Mouse (Mus musculus) bone marrow macrophage, adult 2 months (primary cell): ENCODE results near the gene Hils1. TPM values are rescaled to one million over a fixed set of nuclear protein-coding genes. Genes with fewer than 3 reads are reported as not detected.
"Not testable (repeated sequence)": the region's sequence is repeated elsewhere in the genome, so short reads cannot be mapped to it uniquely, and the experiment has no call there.

Experiments
- H3K27ac ChIP-seq: 2 replicates; pipeline ENCODE4 v1.5.1; 2012; ENCODE audit warnings: low read depth, low read length; ENCODE audit not compliant: insufficient read depth
- H3K4me1 ChIP-seq: 2 replicates; pipeline ENCODE4 v1.6.1; 2012; ENCODE audit warnings: low read length; ENCODE audit not compliant: control insufficient read depth, insufficient read depth
- H3K4me3 ChIP-seq: 2 replicates; pipeline ENCODE4 v1.5.1; 2012; ENCODE audit warnings: mild to moderate bottlenecking, low read length, moderate library complexity; ENCODE audit not compliant: insufficient read depth
- CTCF ChIP-seq: IDR thresholded peaks from 2 replicates; pipeline ENCODE4 v1.5.1; 2012; ENCODE audit warnings: low read depth, mild to moderate bottlenecking, low read length, moderate library complexity
- POLR2A ChIP-seq: IDR thresholded peaks from 2 replicates; pipeline ENCODE4 v1.6.1; 2012; ENCODE audit warnings: mild to moderate bottlenecking, low read depth, low read length, borderline replicate concordance
- polyA plus RNA-seq: library from polyadenylated mRNA; stranded (reverse); fragments of >200 nt; gene quantifications from 2 replicates; pipeline ENCODE4 v1.2.4, GENCODE M21; 2012; ENCODE audit not compliant: missing spikeins, insufficient read depth, insufficient read length

The Hils1 gene
- polyA plus RNA-seq, 1 experiment = not detected

DNA sequence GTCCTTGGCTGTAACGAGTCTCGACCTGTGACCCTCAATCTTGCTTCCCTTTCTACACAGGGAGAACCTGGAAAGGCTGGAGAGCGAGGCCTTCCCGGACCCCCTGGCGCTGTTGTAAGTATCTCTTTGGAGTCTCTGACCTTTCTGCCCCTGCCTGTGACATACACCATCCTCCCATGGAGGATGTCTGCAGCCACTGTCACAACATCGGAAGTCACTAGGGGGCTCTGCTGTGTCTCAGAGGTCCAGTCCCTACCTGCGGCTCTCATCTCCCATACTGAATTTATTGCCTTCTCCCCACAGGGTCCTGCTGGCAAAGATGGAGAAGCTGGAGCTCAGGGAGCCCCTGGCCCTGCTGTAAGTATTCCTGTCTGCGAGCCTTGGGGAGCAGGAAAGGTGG, 23.1 kb upstream of the Hils1 start:
- Histone ChIP-seq H3K27ac (no peak overlapping the region), H3K4me3 (no peak overlapping the region), H3K4me1 (no peaks in the 10 kb centered on the region)
- TF ChIP-seq CTCF = no peak
- TF ChIP-seq POLR2A = no peak

DNA sequence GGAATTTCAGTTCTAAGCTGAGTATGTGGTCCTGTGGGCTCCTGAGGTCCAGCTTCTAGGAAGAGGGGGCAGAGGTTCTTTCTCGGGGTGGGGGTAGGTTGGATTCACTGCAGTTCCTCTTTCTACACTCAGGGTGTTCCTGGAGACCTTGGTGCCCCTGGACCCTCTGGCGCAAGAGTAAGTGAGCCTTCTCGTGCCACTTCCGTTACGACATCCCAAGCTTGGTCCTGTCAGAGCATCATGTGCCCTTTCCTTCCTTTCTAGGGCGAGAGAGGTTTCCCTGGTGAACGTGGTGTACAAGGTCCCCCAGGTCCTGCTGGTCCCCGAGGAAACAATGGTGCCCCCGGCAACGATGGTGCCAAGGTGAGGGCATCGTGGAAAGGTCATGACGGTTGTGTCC, 22.2 kb upstream of the Hils1 start:
- no peak for TF ChIP-seq POLR2A
- TF ChIP-seq CTCF = no peak
- H3K27ac ChIP-seq = no peak overlapping the region
- H3K4me3 ChIP-seq = no peak overlapping the region
- H3K4me1 ChIP-seq = no peaks in the 10 kb centered on the region

DNA sequence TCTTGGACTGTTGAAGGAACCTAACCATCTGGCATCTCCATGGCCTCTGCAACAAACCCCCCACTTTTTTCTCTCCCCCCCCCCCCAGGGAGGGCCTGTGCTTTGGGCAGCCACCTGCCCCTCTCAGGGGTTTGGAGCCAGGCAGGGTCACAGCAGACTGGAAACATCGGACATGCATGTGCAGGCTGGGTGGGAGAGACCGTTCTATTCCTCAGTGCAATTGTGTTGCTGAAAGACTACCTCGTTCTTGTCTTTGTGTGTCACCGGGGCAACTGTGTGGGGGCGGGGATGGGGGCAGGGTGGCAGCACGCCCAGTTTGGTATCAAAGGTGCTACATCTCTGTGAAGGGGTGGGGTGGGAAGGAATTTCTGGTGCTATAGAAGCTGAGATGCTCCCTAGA, 15.2 kb upstream of the Hils1 start:
- Histone ChIP-seq H3K4me1 (no peaks in the 10 kb centered on the region), H3K27ac (no peak overlapping the region), H3K4me3 (no peak overlapping the region)
- no peak for TF ChIP-seq CTCF
- TF ChIP-seq POLR2A = no peak

DNA sequence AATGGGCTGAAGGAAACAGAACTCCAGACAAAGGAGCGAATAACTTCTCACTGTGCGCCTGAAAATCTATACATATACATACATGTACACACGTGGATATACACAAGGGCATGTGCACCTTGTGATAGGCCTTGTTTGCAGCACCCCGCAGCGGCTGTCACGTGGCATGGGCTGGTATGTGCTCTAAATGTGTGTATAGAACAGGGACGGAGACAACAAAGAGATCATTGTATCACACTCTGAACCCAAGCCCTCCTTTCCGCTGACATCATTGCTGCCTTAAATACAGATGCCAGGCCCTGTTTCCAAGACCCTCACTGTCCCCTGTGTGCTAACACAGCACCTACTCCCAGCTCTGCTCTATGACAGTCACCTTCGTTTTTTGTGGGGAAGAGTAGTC, 12.3 kb upstream of the Hils1 start:
- H3K4me1 ChIP-seq = no peaks in the 10 kb centered on the region
- no peak for TF ChIP-seq CTCF
- TF ChIP-seq POLR2A = no peak
- no peak overlapping the region for H3K27ac ChIP-seq
- no peak overlapping the region for H3K4me3 ChIP-seq

- Histone ChIP-seq H3K4me1 (no peaks in the 10 kb centered on the region), H3K4me3 (no peak overlapping the region), H3K27ac (no peak overlapping the region)
- TF ChIP-seq POLR2A (no peak), CTCF (no peak)
Measured at GRCm38 (mm10) chr11:94957693-94958064, 9.7 kb upstream of the Hils1 start.

GRCm38 (mm10) chr11:94958065-94958858, 9.1 kb upstream of the Hils1 start:
- no peak for TF ChIP-seq CTCF
- TF ChIP-seq POLR2A = no peak
- Histone ChIP-seq H3K4me3 (no peak overlapping the region), H3K27ac (no peak overlapping the region), H3K4me1 (no peaks in the 10 kb centered on the region)

DNA sequence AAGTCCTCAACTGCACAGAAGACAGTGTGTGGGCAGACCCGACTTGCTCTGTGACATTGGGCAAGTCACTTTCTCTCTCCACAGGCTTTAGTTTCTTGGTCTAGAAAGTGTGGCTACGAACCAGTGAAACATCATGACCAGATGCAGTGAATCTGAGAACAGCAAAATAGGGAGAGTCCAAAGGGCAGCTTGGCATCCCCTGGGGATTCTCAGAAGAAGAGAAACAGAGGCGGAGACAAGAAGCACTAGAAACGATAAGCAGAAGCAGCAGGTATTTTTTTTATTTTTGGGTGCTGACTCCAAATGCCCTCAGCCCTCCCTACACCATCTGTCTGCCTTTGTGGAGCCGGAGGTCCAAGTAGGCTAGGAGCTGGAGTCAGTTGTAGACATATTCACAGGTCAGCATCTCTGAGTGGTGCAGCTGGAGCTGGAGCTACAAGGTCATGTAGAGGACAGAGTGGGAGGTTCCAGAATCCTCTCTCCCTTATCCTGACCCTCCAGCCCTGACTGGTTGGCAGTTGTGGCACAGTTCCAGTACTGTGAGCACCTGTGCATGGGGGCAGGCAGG, 4.8 kb upstream of the Hils1 start:
- H3K27ac ChIP-seq = no peak overlapping the region
- no peaks in the 10 kb centered on the region for H3K4me1 ChIP-seq
- no peak for TF ChIP-seq POLR2A
- no peak for TF ChIP-seq CTCF
- H3K4me3 ChIP-seq = no peak overlapping the region

DNA sequence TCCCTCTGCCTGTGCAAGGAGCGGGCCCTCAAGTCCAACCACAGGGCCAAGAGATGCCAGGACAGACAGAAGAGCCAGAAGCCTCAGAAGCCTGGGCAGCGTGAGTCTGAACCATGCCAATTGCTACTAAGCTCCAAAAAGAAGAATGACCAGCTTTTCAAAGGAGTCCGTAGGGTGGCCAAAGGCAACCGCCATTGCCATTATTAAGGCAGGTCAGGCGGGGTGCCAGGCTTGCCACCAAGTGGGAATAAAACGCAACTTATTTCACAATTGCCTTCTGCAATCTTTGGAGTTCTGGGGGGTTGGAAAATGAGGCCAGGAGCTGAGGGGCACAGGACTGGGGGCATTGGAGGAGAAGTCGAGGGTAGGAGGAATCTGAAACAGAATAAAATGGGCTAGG, 794 bp downstream of the Hils1 start:
- Histone ChIP-seq H3K4me3 (no peak overlapping the region), H3K27ac (no peak overlapping the region), H3K4me1 (no peaks in the 10 kb centered on the region)
- TF ChIP-seq POLR2A (no peak), CTCF (no peak)

DNA sequence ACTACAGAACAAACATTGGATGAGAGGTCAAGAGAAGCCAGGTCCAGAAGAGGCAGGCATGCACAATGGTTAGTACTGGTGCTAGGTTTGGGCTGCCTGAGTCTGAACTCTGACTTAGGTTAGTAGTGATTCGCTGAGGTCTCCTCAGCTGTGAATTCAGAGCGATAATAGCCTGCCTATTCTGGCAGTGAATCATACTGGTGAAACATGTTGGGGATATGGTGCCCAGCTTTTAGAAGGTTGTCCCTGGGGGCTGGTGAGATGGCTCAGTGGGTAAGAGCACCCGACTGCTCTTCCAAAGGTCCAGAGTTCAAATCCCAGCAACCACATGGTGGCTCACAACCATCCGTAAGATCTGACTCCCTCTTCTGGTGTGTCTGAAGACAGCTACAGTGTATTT, 2.3 kb downstream of the Hils1 start:
- H3K4me3 ChIP-seq, H3K4me1 ChIP-seq, H3K27ac ChIP-seq: not testable (repeated sequence)

- no peak overlapping the region for H3K4me3 ChIP-seq
- H3K27ac ChIP-seq = no peak overlapping the region
- TF ChIP-seq POLR2A (no peak), CTCF (no peak; the same call in 1 of the 2 replicates)
- no peaks in the 10 kb centered on the region for H3K4me1 ChIP-seq
Measured at GRCm38 (mm10) chr11:94970210-94970943, 3.0 kb downstream of the Hils1 start.
